Mouse (Mus musculus): ENCODE data around the gene Serinc3.
"Not testable (repeated sequence)": the region's sequence is repeated elsewhere in the genome, so short reads cannot be mapped to it uniquely, and the experiment has no call there.

Serinc3 gene

DNA sequence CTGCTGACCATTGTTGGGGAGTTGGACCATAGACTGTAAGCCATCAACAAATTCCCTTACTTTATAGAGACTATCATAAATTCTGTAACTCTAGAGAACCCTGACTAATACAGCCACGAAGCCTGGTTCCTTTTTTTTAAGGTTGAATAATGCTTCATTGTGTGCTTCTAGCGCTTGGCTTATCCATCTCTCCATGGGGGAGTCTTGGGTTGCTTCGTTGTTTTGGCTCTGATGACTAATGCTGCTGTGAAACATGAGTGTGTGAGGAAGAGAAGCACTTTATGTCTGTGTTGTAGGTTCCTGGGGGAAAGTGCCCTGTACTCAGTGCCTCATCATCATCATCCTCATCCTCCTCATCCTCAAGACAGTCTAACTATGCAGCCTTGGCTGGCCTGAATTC lies 19.0 kb upstream of the Serinc3 start:
- CTCF ChIA-PET = no interaction called here

GRCm38 (mm10) chr2:163662698-163663221 lies 17.8 kb upstream of the Serinc3 start:
- CTCF ChIA-PET = interaction anchor here (0.7 kb wide), 1 partner anchor 22 kb away, joined by 3 read pairs; no protein-coding TSS in a partner anchor

DNA sequence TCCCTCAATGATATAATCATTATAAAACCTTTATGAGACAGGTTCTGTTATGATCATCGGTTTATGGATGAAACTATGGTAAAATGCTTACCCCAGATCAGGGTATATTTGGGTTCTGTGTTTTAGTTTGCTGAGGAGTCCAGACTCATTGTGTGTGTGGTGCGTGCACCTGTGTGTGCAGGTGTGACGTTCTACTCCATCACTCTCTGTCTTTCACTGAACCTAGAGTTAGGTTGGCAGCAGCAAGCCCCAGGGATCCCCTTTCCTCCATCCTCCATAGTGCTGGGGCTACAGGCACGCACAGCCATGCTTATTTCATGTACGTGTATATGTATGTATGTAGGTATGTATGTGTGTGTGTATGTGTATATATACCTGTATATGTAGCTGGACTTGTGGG lies 17.1 kb upstream of the Serinc3 start:
- CTCF ChIA-PET = interaction anchor here (0.7 kb wide), 1 partner anchor 21 kb away, joined by 3 read pairs; no protein-coding TSS in a partner anchor

- CTCF ChIA-PET = interaction anchor here (1.1 kb wide), 1 partner anchor 15 kb away, joined by 5 read pairs; no protein-coding TSS in a partner anchor
Measured at GRCm38 (mm10) chr2:163661371-163661850, 16.5 kb upstream of the Serinc3 start.

DNA sequence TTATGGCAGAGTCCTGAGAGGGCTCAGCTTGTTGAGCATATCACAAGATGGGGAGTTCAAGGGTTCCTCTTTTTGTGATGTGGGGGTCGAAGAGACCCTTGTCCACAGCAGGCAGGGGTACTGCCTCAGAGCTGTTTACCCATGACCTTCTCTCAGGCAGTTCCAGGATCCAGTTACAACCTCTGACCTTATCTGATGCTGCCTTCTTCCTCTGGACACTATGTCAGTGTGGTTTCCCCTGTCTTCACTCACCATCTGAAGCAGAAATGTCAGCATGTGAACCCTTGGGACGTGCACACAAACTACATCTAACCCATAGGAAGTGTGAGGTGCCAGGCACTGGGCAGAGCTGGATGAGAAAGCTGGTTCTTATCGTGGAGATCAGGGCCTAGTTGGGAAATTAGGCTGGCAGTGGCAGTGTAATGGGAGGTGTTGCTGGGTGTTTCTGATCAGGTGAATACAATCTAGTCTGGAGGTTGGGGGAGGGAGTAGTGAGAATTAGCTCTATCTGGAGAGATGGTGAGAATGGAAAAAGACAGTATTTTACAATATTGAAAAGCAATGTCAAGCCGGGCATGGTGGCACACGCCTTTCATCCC lies 15.3 kb upstream of the Serinc3 start:
- CTCF ChIA-PET = interaction anchor here (1.1 kb wide), 1 partner anchor 16 kb away, joined by 5 read pairs; no protein-coding TSS in a partner anchor

DNA sequence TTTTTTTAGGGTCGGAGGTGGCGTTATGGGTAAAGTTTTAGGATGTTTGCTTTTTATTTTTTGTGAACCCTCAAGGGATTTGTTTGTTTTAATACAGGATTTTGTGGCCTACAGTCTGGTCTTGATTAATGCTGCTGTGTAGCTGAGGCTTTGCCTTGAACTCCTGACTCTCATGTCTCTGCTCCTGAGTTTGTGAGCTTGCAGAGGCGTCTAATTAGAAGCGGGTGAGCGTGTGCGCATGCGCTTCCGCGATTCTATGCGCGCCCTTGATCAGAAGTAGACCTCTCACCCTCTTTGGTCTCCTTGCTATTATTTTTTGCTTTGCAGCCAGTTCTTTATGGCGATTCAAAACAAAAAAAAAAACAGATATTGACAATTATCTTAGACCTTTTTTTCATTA lies 14.5 kb upstream of the Serinc3 start:
- CTCF ChIA-PET = interaction anchor here (1.0 to 1.7 kb wide), 2 partner anchors 13 to 57 kb away, joined by 4 to 6 read pairs; no protein-coding TSS in a partner anchor

- CTCF ChIA-PET = interaction anchor here (0.5 to 1.7 kb wide), 3 partner anchors 13 to 56 kb away, joined by 3 to 6 read pairs (median 4); no protein-coding TSS in a partner anchor
Measured at GRCm38 (mm10) chr2:163658941-163659340, 14.0 kb upstream of the Serinc3 start.

DNA sequence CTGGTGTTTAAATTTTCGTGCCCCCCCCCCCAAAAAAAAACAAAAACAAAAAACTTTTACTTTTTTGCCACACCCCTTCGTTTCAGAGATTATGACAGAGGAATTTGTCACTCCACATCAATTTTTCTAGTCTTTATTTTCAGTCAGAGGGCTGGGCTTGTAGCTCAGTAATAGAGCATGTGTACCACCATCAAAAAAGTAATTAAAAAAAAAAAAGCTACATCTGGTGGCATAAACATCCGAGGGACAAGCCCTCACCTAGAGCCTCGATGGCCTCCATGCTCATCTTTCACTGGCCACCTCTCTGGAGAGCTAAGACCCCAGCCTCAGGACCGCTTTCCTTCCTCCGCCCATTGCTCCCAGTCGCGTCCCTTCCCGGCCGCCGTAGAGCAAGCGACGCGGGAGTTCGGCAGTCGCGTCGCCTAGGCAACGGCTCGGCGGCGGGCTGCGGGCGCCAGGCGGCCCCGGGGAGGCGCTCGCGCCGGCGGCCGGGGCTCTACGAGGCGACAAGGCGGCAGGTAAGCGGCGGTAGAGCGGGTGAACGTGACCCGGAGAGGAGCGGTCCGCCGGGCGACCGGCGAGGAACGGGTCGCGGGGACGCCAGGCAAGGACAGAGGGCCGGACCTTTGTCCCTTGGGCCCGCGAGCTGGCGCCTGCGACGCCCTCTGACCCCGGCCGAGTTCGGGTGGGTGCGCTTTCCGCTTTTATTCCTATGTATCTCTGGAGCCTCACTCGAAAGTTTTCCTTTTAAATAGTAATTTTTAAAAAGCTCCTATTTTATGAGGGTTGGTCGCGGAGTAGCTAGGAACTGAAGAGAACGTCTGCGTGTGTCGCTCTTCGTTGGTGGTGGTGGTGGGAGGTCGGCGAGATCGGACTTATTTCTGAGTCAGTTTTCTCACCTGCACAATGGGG lies 13.3 kb upstream of the Serinc3 start, which contains the start of gene Pkig:
Gene Pkig, plus strand, starts transcription at position 412 of the 912 bp plus-strand sequence.
- CTCF ChIA-PET = interaction anchor here (0.5 to 1.7 kb wide), 4 partner anchors 12 to 56 kb away, joined by 3 to 6 read pairs (median 4); no protein-coding TSS in a partner anchor

- CTCF ChIA-PET = interaction anchor here (0.7 to 1.7 kb wide), 3 partner anchors 12 to 20 kb away, joined by 3 to 6 read pairs (median 4); no protein-coding TSS in a partner anchor
Measured at GRCm38 (mm10) chr2:163657486-163657885, 12.6 kb upstream of the Serinc3 start.

DNA sequence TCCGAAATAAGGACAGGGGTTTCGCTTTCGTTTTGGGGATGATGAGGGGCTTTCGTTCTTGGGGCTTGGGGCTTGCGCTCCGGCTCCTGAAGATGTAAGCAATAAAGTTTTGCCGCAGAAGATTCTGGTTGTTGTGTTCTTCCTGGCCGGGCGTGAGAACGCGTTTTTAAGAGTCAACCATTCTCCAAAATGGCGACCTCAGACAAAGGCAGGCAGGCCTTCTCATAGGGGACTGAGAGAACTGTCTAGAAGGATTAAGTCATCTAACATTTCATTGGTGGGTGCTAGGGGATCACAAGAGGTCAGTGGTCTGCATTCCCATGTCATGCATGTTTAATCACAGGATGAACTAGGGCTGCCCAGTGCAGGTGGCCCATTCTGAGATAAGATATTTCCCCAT lies 10.8 kb upstream of the Serinc3 start:
- CTCF ChIA-PET = not testable (repeated sequence)

GRCm38 (mm10) chr2:163646461-163647080 lies 1.6 kb upstream of the Serinc3 start:
- CTCF ChIA-PET = interaction anchor here (1.9 kb wide), 1 partner anchor 12 kb away, joined by 6 read pairs; the partner anchor contains the start of gene Pkig

DNA sequence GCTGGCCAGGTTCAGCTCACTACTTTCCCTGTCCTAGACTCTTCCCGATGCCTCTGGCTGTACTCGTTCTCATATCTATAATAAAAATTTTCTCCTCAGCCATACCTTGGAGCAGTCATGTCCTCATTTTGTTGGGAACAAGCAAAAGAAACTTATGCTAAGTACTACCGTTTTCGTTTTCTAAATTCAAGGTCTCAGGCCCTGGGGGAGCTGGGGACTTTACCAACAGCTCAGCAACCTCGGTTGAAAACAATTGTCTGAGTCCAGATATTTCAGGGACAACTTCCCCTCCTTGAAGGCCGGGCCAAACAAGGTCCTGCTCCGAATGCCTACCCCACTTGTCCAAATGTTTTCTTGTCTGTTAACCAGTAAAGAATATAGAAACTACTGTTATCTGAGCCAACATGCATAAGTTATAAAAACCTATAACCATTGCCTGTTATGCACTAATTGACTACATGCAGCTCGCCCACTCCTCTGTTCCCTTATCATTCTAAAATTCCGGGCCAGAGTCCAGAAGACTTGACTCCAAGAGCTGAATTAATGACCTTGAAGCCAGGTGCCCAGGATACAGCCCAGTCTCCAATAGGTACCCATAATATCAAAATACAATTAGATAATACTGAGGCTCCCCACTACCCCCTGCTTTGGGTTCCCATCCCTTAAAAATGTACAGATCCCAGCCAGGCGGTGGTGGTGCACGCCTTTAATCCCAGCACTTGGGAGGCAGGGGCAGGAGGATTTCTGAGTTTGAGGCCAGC lies 949 bp upstream of the Serinc3 start:
- CTCF ChIA-PET = interaction anchor here (0.5 to 1.9 kb wide), 3 partner anchors 11 to 62 kb away, joined by 3 to 6 read pairs (median 4); partner anchors contain the start of gene Pkig

DNA sequence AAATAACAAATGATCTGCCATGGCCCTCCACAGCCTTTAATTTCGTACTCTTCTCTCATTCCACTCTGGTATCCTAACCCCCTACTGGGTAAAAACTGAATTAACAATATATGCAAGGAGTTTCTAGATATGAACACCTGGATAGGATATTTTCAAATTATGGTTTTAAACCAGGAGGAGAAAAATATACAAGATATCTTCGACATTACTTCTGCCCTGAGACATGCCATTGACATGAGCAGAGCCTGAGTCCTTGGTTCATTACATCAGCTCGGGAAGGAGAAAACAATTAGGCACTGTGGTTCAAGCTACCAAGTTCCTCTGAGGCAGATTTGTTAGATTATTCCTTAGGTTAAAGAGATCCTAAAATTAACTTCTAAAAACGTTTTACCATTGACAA lies 884 bp downstream of the Serinc3 start:
- CTCF ChIA-PET = interaction anchor here (0.6 to 0.9 kb wide), 2 partner anchors 22 to 53 kb away, joined by 3 read pairs; no protein-coding TSS in a partner anchor

DNA sequence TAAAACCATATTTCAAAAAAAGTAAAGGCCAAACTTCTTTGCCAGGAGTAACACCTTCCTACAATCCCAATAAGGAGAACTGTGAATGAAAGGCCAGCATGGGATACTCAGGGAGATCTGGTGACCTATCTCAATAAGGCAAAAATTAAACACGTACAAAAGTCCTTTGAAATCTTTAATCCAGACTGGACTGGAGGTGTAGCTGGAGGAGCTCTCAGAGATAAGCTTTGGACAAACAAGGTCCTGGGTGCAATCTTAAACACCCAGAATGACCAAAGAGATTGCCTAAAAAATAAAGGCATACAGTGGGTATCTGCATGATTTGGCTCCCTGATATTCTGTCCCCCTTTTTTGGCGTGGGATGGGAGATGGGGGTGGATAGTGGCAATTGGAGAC lies 1.4 kb downstream of the Serinc3 start:
- CTCF ChIA-PET = interaction anchor here (0.6 to 0.9 kb wide), 2 partner anchors 21 to 53 kb away, joined by 3 read pairs; no protein-coding TSS in a partner anchor

DNA sequence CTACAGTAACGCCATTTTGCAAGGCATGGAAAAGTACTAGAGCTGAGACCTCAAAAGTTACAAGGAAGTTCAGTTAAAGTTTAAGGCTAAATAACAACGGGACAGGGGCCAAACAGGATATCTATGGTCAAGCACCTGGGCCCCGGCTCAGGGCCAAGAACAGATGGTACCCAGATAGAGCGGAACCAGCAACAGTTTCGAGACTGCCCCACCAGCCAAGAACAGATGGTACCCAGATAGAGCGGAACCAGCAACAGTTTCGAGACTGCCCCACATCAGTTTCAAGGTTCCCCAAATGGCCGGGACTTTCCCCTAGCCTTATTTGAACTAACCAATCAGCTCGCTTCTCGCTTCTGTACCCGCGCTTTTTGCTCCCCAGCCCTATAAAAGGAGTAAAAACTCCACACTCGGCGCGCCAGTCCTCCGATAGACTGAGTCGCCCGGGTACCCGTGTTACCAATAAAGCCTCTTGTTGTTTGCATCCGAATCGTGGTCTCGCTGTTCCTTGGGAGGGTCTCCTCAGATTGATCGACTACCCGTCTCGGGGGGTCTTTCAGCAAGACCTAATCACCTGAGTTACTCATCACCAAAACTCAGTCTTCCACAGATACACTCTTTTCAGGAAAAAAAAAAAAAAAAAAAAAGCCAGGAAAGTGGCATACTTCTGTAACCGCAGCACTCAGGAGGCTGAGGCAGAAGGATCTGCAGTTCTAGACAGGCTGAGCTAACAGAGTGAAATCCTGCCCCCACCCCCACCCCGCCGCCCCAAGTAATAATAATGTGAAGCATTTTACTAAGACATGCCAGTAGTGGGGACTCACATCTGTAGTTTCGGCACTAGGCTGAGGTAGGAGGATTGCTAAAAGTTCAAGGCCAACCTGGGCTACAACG lies 2.0 kb downstream of the Serinc3 start:
- CTCF ChIA-PET = interaction anchor here (0.9 kb wide), 1 partner anchor 21 kb away, joined by 3 read pairs; no protein-coding TSS in a partner anchor

GRCm38 (mm10) chr2:163641681-163642080 lies 3.2 kb downstream of the Serinc3 start:
- CTCF ChIA-PET = interaction anchor here (0.7 to 1.2 kb wide), 4 partner anchors 23 to 77 kb away, joined by 3 to 5 read pairs (median 3); no protein-coding TSS in a partner anchor

DNA sequence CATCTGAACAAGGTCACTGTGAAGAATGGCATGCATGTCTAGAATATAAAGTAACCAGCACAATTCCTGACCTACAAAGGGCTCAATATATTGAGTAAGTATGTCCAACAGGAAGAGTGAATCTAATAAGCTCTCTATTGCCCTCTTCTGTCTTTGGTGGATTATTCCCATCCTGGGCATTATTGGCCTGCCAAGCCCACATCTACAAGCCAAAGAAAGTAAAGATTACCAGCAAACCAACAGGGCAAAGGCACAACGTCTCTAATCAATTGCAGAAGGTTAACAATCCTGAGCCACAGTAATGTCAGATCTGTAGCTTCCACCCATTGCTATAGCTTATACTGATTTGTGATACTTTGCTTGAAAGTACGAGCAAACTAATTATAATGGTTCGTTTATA lies 4.4 kb downstream of the Serinc3 start:
- CTCF ChIA-PET = interaction anchor here (0.6 to 1.8 kb wide), 6 partner anchors 14 to 78 kb away, joined by 3 to 9 read pairs (median 4); no protein-coding TSS in a partner anchor

DNA sequence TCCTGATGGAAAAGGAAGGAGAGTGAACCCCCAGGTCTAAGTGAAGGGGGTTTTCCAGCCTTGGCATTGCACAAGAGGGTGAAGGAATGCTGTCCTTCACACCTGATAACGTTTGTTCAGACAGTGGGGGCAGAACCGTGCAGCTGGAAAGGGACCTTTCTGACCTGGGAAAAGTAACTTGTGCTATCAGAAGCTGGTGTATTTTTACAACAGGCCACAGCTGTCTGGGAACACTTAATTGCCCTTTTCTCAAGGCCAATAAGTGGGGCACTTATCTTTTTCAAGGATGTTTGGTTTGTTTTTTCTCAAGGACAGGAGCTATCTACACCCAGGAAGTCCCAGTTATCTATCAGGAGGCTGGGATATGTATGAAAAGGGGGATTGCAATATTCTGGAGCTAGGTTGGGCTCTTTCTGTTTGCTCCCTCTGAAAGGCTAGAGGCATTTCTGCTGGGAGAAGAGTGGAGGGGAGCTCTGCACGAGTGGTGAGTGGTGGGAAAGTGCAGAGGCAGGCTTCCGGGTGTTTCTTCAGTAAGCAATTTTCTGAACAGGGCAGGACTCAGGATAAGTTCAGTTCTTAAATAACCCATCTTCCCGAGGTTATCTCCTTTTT lies 7.2 kb downstream of the Serinc3 start:
- CTCF ChIA-PET = interaction anchor here (0.6 to 1.3 kb wide), 5 partner anchors 10 to 36 kb away, joined by 3 to 4 read pairs (median 3); no protein-coding TSS in a partner anchor
